Mouse (Mus musculus) lung, embryonic 14.5 days (tissue): ENCODE results near the gene P2ry2. TPM values are rescaled to one million over a fixed set of nuclear protein-coding genes. Genes with fewer than 3 reads are reported as not detected.

Source experiments
- ATAC-seq: fragments of 200-750 bp; cut with Nextera tagmentation; 2 replicates; pipeline ENCODE4 v1.8.0; 2017; ENCODE audit warnings: mild to moderate bottlenecking, moderate TSS enrichment, moderate library complexity; ENCODE audit not compliant: insufficient read depth
- DNase-seq: peaks from one replicate; pipeline ENCODE4 v3.0.0-alpha.2; 2015
- H3K27ac ChIP-seq: fragments of 300-500 bp; sonication (generic); 2 replicates; pipeline ENCODE4 v1.5.1; 2014; ENCODE audit warnings: low read depth, mild to moderate bottlenecking, moderate library complexity
- H3K27me3 ChIP-seq: fragments of 300-500 bp; sonication (generic); 2 replicates; pipeline ENCODE4 v1.6.1; 2014; ENCODE audit warnings: low read length, control low read depth; ENCODE audit not compliant: insufficient read depth
- H3K36me3 ChIP-seq: fragments of 300-500 bp; sonication (generic); 2 replicates; pipeline ENCODE4 v1.6.1; 2014; ENCODE audit warnings: control low read depth; ENCODE audit not compliant: insufficient read depth
- H3K4me1 ChIP-seq: fragments of 300-500 bp; sonication (generic); 2 replicates; pipeline ENCODE4 v1.6.1; 2014; ENCODE audit warnings: antibody characterized with exemption, control low read depth; ENCODE audit not compliant: insufficient read depth
- H3K4me2 ChIP-seq: fragments of 300-500 bp; sonication (generic); 2 replicates; pipeline ENCODE4 v1.6.1; 2014; ENCODE audit warnings: mild to moderate bottlenecking
- H3K4me3 ChIP-seq: fragments of 300-500 bp; sonication (generic); 2 replicates; pipeline ENCODE4 v1.5.1; 2014; ENCODE audit warnings: low read depth, low read length
- H3K9ac ChIP-seq: fragments of 300-500 bp; sonication (generic); 2 replicates; pipeline ENCODE4 v1.6.1; 2014
- H3K9me3 ChIP-seq: fragments of 300-500 bp; sonication (generic); 2 replicates; pipeline ENCODE4 v1.6.1; 2016; ENCODE audit warnings: low read depth, low read length, control low read depth
- CTCF ChIP-seq: IDR thresholded peaks from 2 replicates; pipeline ENCODE4 v1.5.1; 2016; ENCODE audit warnings: antibody characterized with exemption, low read depth
- WGBS: fragments of 180-500 bp; shearing (Covaris S2); extraction: QIAGEN DNeasy Blood & Tissue Kit; methylation state at CpG from one replicate; pipeline ENCODE4 v1.1.7; 2014; 5-methylcytosine and 5-hydroxymethylcytosine counted together
- polyA plus RNA-seq: library from polyadenylated mRNA; unstranded; fragments of >200 nt; fragmentation: Nextera tagmentation; extraction: Ambion mirVana; gene quantifications from 2 replicates; pipeline ENCODE4 v1.2.1, GENCODE M21; 2014

Gene P2ry2
- polyA plus RNA-seq, 1 experiment from 2014 or later = 3.5 TPM

GRCm38 (mm10) chr7:101051551-101052221 lies 39.0 kb upstream of the P2ry2 start:
- 15% methylated on average over 11 of the region's 11 CpGs for WGBS
- Histone ChIP-seq H3K4me1 (peaks cover 6% of the 10 kb centered on the region; the same call in 1 of the 2 replicates), H3K27me3 (no peaks in the 10 kb centered on the region), H3K27ac (peak overlapping the region; percentile 36; the same call in 1 of the 2 replicates), H3K4me3 (no peak overlapping the region), H3K4me2 (no peak overlapping the region), H3K9ac (no peak overlapping the region), H3K9me3 (no peaks in the 10 kb centered on the region), H3K36me3 (no peaks in the 10 kb centered on the region)
- ATAC-seq = peak; percentile 81
- TF ChIP-seq CTCF = peak; percentile 95
- DNase-seq = peak; percentile 95

DNA sequence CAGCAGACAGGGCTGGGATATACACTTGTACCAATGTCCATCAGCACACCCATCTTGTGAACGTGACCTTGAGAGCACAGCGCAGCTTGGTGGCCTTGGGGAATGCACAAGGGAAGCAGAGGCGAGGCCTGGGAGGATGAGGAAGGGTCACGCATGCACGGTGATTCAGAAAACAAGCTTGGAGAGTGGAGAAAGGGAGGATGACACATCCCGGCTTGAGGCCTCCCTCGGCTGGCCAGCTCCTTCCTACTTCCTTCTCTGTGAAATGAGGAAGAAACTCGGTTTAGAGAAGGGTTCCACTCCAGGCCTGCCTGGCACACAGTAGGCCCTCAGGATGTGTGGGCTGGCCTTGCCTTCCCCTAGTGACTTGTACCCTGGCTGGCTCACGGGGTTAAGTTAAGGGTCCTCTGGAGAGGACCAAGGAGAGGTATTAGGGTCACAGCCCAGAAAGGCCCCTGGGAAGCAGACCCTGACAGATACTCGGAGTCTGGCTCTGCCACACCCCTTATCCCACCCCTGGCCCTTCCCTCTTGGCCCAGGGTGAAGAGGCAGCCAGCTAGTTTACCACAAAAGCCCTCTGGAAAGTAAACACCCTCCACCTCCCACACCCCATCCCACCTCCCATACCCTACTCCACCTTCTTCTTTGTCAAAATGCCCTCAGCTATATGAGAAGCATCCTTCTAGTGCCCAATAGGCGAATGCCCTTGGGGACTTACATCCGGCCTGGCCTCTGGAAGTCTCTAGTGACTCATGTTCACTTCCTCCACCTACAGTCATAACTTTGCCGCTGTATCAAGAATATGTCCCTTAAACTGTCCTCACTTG lies 38.3 kb upstream of the P2ry2 start:
- TF ChIP-seq CTCF = no peak
- Histone ChIP-seq H3K27ac (peak overlapping the region; percentile 36; the same call in 1 of the 2 replicates), H3K9me3 (no peaks in the 10 kb centered on the region), H3K4me1 (peaks cover 6% of the 10 kb centered on the region; the same call in 1 of the 2 replicates), H3K4me3 (no peak overlapping the region), H3K36me3 (no peaks in the 10 kb centered on the region), H3K27me3 (no peaks in the 10 kb centered on the region), H3K9ac (no peak overlapping the region), H3K4me2 (no peak overlapping the region)
- ATAC-seq (peak; percentile 30; the same call in 1 of the 2 replicates), DNase-seq (no peak)
- whole genome bisulfite sequencing = 64% methylated on average over 13 of the region's 13 CpGs

DNA sequence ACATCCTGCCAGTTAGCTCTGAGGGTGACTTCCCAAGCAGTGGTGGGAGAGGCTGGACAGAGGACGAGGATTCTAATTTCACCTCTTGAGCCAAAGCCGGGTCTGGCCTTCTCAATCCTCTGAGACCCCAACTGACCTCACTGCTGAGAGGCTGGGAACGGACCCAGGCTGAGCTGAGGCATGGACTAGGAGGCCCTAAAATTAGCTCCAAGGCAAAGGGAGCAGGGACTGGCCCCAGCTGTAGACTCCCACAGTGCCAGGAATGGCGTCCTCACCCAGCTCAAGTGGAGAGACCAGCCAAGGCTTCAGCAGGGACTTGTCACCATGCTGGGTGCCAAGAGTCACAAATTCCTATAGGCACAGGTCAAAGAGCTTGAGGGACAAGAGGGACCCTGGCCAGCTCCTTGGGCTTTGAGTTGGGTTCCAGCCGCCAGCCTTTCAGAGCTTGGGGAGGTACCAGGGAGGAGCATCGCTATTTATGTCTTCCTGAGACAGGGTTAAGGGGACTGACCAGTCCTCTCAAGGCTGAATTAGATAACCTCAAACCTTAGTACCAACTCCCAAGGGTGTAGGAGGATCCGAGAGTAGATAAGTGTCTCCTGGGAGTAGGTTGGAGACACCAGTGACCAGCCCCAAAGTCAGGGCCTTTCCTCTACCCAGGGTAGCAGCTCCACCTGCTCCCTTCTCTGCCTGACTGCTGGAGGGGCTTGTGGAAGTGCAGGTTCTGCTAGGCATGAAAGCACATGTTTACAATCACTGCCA lies 36.8 kb upstream of the P2ry2 start:
- H3K36me3 ChIP-seq = no peaks in the 10 kb centered on the region
- H3K27ac ChIP-seq = no peak overlapping the region
- no peak overlapping the region for H3K4me3 ChIP-seq
- H3K9me3 ChIP-seq = no peaks in the 10 kb centered on the region
- peak; percentile 41 for DNase-seq
- no peak for TF ChIP-seq CTCF
- no peaks in the 10 kb centered on the region for H3K27me3 ChIP-seq
- no peak overlapping the region for H3K4me2 ChIP-seq
- ATAC-seq = no peak
- H3K4me1 ChIP-seq = peaks cover 6% of the 10 kb centered on the region; the same call in 1 of the 2 replicates
- WGBS = 59% methylated on average over 7 of the region's 7 CpGs
- no peak overlapping the region for H3K9ac ChIP-seq

DNA sequence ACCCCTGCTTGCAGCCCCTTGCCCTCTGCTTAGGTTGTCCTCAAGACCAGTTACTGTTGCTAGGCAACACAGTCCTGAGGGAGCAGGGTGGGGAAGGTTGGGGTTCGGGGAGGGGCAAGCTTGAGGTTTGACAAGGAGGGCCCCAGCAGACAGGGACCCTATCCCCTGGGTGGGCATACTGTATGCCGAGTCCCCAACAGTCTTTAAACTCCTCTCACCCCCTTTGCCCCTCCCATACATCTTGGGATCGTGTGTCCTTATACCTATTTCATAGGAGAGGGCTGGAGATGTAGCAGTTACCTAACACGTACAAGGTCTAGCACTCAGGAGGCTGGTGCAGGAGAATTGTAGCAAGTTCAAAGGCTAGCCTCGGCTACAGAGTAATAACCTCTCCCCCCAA lies 35.6 kb upstream of the P2ry2 start:
- no peak for TF ChIP-seq CTCF
- H3K27me3 ChIP-seq = no peaks in the 10 kb centered on the region
- H3K4me2 ChIP-seq = no peak overlapping the region
- no peaks in the 10 kb centered on the region for H3K9me3 ChIP-seq
- no peak overlapping the region for H3K27ac ChIP-seq
- H3K4me1 ChIP-seq = peaks cover 10% of the 10 kb centered on the region; the same call in 1 of the 2 replicates
- H3K36me3 ChIP-seq = no peaks in the 10 kb centered on the region
- DNase-seq (no peak), ATAC-seq (no peak)
- WGBS = 73% methylated on average over 5 of the region's 5 CpGs
- no peak overlapping the region for H3K4me3 ChIP-seq
- no peak overlapping the region for H3K9ac ChIP-seq

GRCm38 (mm10) chr7:101043846-101044541 lies 31.3 kb upstream of the P2ry2 start:
- 0 out of 2 replicates have a peak, but pooled peaks have one; percentile 18 for TF ChIP-seq CTCF
- WGBS = 48% methylated on average over 8 of the region's 8 CpGs
- no peaks in the 10 kb centered on the region for H3K9me3 ChIP-seq
- no peak overlapping the region for H3K27ac ChIP-seq
- H3K4me3 ChIP-seq = no peak overlapping the region
- H3K27me3 ChIP-seq = no peaks in the 10 kb centered on the region
- ATAC-seq (no peak), DNase-seq (peak; percentile 51)
- H3K4me2 ChIP-seq = no peak overlapping the region
- no peaks in the 10 kb centered on the region for H3K36me3 ChIP-seq
- H3K9ac ChIP-seq = no peak overlapping the region
- H3K4me1 ChIP-seq = peaks cover 21% of the 10 kb centered on the region

DNA sequence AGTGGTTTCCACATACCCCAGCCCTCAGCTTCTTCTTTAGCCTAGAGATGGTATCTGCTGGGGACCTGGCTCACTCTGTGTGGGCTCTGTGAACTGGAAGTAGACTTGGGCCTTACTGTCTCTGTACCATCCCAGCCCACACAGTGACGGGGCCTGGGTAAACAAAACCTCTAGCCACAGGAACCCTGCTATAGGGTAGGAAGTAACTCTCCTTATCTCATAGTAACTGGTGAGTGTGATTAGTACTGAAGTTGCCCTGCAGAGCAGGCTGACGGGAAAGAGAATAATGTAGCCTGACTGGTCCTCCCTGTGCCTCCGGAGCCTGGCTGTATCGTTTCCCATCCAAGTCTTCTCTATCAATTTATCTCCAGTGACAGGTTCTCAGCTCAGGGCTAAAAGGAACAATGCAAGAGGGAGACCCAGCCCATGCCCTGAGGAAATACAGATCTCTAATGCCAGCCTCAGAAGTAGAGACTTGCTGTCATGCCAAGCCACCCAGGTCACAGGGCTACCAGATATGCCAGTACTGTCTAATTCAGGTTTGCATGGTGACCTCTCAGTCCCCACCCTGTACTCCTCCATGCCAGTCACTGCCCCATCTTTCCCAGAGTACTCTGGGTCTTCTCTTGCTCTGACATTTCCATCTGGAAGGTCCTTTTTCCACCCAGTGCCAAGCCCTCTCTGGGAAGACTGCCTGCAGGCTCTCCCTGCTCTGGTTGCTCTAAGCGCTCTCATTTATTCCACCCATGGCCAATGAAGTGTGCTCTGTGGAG lies 29.5 kb upstream of the P2ry2 start:
- H3K4me1 ChIP-seq = peaks cover 21% of the 10 kb centered on the region
- H3K9ac ChIP-seq = no peak overlapping the region
- peak; percentile 64; the same call in 1 of the 2 replicates for ATAC-seq
- H3K9me3 ChIP-seq = no peaks in the 10 kb centered on the region
- H3K4me2 ChIP-seq = 0 out of 2 replicates have a peak overlapping the region, but pooled peaks have one; percentile 12
- DNase-seq = no peak
- H3K36me3 ChIP-seq = no peaks in the 10 kb centered on the region
- no peak for TF ChIP-seq CTCF
- no peaks in the 10 kb centered on the region for H3K27me3 ChIP-seq
- H3K27ac ChIP-seq = peak overlapping the region; percentile 13
- WGBS = 23% methylated on average over 5 of the region's 5 CpGs
- no peak overlapping the region for H3K4me3 ChIP-seq
